Mouse (Mus musculus): ENCODE results near the gene Enox1.

Enox1 gene

GRCm38 (mm10) chr14:77387877-77388276 is 231.3 kb downstream of the Enox1 start:
- no peaks in the 10 kb centered on the region for H3K27me3 ChIP-seq (ENCODE audit: control insufficient read depth, insufficient read depth, low read length, poor library complexity, severe bottlenecking)
- no peaks in the 10 kb centered on the region for H3K36me3 ChIP-seq (ENCODE audit: control insufficient read depth, insufficient read depth, low read length, poor library complexity, severe bottlenecking)
- DNase-seq (ENCODE audit: low read depth, low spot score), result no peak

- DNase-seq (ENCODE audit: low read depth, low spot score), result no peak
- Histone ChIP-seq H3K36me3 (ENCODE audit: control insufficient read depth, insufficient read depth, low read length, poor library complexity, severe bottlenecking) (no peaks in the 10 kb centered on the region), H3K27me3 (ENCODE audit: control insufficient read depth, insufficient read depth, low read length, poor library complexity, severe bottlenecking) (no peaks in the 10 kb centered on the region)
These were observed 232.7 kb downstream of the Enox1 start for GRCm38 (mm10) chr14:77389276-77389675.

DNA sequence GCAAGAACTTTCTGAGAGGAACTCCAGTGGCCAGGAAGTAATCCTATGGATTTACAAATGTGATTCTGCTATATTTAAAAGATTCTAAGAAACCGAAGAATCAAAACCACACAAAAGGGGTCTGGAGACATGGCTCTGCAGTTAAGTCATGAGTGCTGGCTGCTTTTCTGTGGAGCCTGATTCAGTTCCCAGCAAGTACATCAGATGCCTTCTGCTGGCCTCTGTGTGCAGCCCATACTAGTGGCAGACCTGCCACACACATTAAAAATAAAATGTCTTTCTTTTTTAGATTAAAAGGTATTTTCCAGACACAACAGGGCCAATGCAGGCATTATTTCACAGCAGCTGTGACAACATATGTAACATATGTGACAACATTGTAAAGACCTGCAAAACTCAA is 235.9 kb downstream of the Enox1 start:
- no peaks in the 10 kb centered on the region for H3K27me3 ChIP-seq (ENCODE audit: control insufficient read depth, insufficient read depth, low read length, poor library complexity, severe bottlenecking)
- no peak for DNase-seq (ENCODE audit: low read depth, low spot score)
- H3K36me3 ChIP-seq (ENCODE audit: control insufficient read depth, insufficient read depth, low read length, poor library complexity, severe bottlenecking), result no peaks in the 10 kb centered on the region

DNA sequence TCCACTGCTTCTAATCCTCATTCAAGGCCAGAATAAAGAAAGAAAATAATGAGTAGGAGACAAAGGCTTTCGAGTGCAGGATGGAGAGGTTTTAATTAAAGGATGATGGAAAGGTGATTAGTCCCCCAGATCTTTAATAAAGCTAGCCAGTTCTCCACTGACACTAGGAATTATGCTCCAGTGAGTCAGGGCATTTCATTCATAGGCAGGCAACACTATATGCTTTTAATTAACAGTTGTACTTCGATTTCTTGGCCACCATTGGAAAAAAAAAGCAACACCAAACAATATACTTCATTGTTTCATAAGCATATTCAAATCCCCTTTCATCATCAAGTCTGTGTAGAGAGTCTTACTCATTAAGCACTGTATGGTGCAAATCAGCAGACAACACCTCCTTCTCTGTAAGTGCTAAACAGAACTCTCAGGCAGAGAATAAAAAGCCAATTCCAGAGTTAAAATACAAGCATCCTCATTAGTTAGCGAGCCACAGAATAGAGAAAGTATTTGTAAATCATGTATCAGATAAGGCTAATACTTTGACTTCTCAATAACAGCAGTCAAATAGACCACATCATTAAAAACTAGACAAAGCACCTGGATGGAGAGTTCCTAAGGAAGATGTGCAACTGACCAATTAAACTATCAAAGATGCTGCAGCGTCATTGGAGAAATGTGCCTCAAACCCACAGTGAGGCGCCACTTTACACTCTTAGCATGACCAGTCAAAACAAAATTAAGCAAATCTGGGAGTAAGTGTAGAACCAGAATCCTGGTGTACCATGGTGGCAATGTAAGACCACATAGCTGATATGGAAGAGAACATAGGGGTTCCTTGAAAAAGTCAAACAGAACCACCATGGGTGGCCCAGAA is 249.9 kb downstream of the Enox1 start:
- H3K27me3 ChIP-seq (ENCODE audit: control insufficient read depth, insufficient read depth, low read length, poor library complexity, severe bottlenecking), result no peaks in the 10 kb centered on the region
- no peak for DNase-seq (ENCODE audit: low read depth, low spot score)
- no peaks in the 10 kb centered on the region for H3K36me3 ChIP-seq (ENCODE audit: control insufficient read depth, insufficient read depth, low read length, poor library complexity, severe bottlenecking)

- no peak for DNase-seq (ENCODE audit: low read depth, low spot score)
- Histone ChIP-seq H3K27me3 (ENCODE audit: control insufficient read depth, insufficient read depth, low read length, poor library complexity, severe bottlenecking) (no peaks in the 10 kb centered on the region), H3K36me3 (ENCODE audit: control insufficient read depth, insufficient read depth, low read length, poor library complexity, severe bottlenecking) (no peaks in the 10 kb centered on the region)
These were observed 252.8 kb downstream of the Enox1 start for GRCm38 (mm10) chr14:77409271-77409940.

DNA sequence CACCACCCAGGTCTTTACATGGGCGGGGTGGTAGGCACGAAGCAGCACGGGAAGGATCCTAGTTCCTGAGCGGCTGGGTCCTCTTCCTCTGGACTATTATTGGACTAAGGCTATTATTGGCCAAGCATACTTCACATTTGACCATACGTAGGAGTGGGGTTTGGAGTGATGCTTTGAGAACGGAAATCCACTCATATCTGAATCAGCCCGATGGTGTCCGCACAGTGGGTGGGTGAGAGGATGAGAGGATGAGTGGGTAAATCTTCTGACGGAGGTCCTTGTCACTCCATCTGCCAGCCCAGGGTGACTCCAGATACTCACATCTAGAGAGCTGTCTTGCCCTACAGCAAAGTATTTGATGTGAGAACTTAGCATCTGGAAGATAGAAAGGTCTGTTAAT is 253.8 kb downstream of the Enox1 start:
- no peak for DNase-seq (ENCODE audit: low read depth, low spot score)
- Histone ChIP-seq H3K36me3 (ENCODE audit: control insufficient read depth, insufficient read depth, low read length, poor library complexity, severe bottlenecking) (no peaks in the 10 kb centered on the region), H3K27me3 (ENCODE audit: control insufficient read depth, insufficient read depth, low read length, poor library complexity, severe bottlenecking) (no peaks in the 10 kb centered on the region)

DNA sequence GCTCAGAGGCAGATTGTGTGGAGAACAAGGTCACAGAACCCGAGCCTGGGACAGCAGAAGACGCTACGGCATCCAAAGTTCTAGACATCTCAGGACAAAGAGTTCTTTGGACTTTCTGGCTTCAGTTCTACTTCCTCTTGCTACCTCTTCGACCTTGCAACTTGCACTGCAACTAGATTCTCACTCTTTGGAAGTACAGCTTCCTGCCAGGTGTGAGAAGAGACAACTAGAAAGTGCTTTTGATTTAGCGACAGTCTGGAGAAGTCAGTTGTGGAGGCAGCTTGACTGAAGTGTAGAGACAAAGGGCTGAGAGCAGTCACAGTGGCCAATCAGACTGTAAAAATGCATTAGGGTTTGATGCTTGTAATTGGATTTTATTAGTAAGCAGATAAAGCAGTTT is 256.5 kb downstream of the Enox1 start:
- DNase-seq (ENCODE audit: low read depth, low spot score), result no peak
- Histone ChIP-seq H3K36me3 (ENCODE audit: control insufficient read depth, insufficient read depth, low read length, poor library complexity, severe bottlenecking) (no peaks in the 10 kb centered on the region), H3K27me3 (ENCODE audit: control insufficient read depth, insufficient read depth, low read length, poor library complexity, severe bottlenecking) (no peaks in the 10 kb centered on the region)

DNA sequence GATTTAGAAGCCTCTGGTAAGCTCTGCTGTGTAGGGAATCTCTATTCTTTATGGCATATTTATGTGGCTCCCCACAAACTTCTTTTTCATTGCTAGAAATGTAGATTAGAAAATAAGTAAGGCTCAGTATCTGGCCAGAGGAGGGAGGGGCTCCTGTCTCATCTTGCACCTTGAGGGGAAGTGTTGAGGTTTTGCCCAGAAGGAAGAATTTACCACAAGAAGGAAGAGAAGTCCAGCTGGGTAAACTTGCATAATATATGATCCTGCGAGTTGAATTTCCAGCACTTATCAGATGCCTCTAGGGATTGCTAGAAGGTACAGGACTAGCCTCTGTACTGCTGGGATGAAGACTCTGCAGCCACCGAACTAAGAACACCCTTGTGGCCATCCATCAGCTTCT is 259.8 kb downstream of the Enox1 start:
- H3K36me3 ChIP-seq (ENCODE audit: control insufficient read depth, insufficient read depth, low read length, poor library complexity, severe bottlenecking), result no peaks in the 10 kb centered on the region
- no peak for DNase-seq (ENCODE audit: low read depth, low spot score)
- no peaks in the 10 kb centered on the region for H3K27me3 ChIP-seq (ENCODE audit: control insufficient read depth, insufficient read depth, low read length, poor library complexity, severe bottlenecking)

DNA sequence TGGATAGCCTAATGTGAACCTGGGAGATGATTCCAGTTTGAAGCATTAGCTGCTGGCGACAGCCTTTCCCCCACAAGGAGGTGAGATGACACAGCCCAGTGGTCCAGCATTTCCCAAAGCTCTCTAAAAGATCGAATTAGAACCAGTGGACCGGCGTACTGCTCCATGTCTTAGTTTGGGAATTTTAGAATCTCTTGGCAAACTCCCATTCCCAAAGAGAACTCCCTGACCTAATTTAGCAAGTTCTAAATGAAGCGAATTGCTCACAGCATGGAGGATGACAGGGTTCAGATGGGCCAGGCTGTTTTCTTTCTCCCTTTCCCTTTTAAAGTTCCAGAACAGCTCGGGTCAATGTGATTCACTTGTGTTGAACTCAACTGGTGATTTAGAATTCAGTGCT is 264.5 kb downstream of the Enox1 start:
- Histone ChIP-seq H3K27me3 (ENCODE audit: control insufficient read depth, insufficient read depth, low read length, poor library complexity, severe bottlenecking) (no peaks in the 10 kb centered on the region), H3K36me3 (ENCODE audit: control insufficient read depth, insufficient read depth, low read length, poor library complexity, severe bottlenecking) (no peaks in the 10 kb centered on the region)
- DNase-seq (ENCODE audit: low read depth, low spot score), result no peak

DNA sequence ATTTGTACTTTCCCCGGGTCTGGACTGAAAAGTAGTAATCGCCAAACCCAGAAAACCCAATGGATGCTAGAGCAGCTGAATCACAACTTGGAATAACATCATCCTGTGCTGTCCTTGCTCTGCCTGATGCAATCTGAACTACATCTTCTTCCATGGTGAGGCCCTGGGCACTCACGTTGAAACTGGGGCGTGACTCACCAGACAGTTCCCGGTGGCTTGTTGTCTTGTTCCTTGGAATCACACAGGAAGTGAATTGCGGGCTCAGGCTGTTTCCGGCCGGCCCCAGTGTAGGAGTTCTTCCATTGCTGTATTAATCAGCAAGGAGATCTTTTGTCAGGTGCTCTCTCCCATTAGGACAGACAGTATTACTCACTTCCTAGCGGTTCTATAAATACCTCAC is 266.6 kb downstream of the Enox1 start:
- no peaks in the 10 kb centered on the region for H3K27me3 ChIP-seq (ENCODE audit: control insufficient read depth, insufficient read depth, low read length, poor library complexity, severe bottlenecking)
- DNase-seq (ENCODE audit: low read depth, low spot score), result no peak

DNA sequence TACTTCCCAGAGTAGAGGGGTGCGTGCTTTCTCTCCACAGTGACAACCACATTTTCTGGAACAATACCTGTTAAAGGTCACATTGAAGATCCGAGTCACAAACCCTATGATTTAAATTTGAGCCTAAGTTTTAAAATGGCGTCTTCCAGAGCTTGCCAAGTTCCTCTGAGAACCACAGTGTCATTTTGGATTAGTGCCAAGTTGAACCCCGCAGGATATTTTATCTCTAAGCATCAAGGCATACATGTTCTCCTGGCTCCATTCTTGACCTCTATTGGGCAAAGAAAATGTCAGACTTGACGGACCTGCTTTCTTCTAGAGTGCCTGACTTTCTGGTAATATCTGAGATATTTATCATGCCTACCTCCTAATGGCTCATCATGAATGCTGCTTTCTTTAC is 282.9 kb downstream of the Enox1 start:
- Histone ChIP-seq H3K27me3 (ENCODE audit: control insufficient read depth, insufficient read depth, low read length, poor library complexity, severe bottlenecking) (no peaks in the 10 kb centered on the region), H3K36me3 (ENCODE audit: control insufficient read depth, insufficient read depth, low read length, poor library complexity, severe bottlenecking) (no peaks in the 10 kb centered on the region)
- DNase-seq (ENCODE audit: low read depth, low spot score), result no peak

More for the DNA sequence above, 266.6 kb downstream of the Enox1 start:
- H3K36me3 ChIP-seq (ENCODE audit: control insufficient read depth, insufficient read depth, low read length, poor library complexity, severe bottlenecking), result no peaks in the 10 kb centered on the region

- Histone ChIP-seq H3K27me3 (ENCODE audit: control insufficient read depth, insufficient read depth, low read length, poor library complexity, severe bottlenecking) (no peaks in the 10 kb centered on the region), H3K36me3 (ENCODE audit: control insufficient read depth, insufficient read depth, low read length, poor library complexity, severe bottlenecking) (no peaks in the 10 kb centered on the region)
- no peak for DNase-seq (ENCODE audit: low read depth, low spot score)
These were observed 284.2 kb downstream of the Enox1 start for GRCm38 (mm10) chr14:77440805-77441204.

DNA sequence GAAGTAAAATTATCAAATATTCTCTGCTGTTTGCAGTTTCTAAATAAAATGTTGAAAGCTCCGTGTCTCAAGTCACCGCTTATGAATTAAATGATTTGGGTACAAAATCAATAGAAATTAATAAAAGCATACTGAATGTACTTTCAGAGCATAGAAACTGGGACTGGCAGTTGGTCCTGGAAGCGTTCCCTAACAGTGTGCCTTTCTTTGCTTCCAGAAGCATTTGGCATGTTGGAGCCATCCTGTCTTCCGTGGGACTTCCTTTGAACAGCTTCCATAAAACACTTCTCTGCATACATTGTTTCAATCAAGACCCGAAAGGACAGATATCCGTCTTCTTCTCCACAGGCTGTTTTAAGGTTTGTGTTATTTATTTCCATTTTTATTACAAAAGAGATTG is 285.0 kb downstream of the Enox1 start:
- Histone ChIP-seq H3K36me3 (ENCODE audit: control insufficient read depth, insufficient read depth, low read length, poor library complexity, severe bottlenecking) (no peaks in the 10 kb centered on the region), H3K27me3 (ENCODE audit: control insufficient read depth, insufficient read depth, low read length, poor library complexity, severe bottlenecking) (no peaks in the 10 kb centered on the region)
- DNase-seq (ENCODE audit: low read depth, low spot score), result no peak

DNA sequence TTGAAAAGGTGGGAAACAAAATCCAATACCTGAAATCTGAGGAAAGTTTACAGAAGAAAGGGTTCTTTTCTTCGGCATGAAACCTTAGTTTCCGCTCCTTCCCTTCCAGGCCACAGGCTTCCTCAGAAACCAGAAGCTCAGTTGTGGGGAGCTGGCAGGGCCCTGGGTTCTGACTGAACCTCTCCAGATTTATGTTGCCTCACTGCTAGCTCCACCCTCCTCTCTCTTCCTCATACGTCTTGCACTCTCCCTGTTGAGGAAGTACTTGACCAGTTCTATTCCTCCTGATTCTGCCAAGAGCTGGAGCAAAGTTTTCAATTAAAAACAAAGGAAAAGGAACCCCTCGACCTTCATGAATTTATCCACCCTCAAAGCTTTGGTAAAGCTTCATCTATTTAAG is 291.4 kb downstream of the Enox1 start:
- no peak for DNase-seq (ENCODE audit: low read depth, low spot score)
- H3K27me3 ChIP-seq (ENCODE audit: control insufficient read depth, insufficient read depth, low read length, poor library complexity, severe bottlenecking), result no peaks in the 10 kb centered on the region
- H3K36me3 ChIP-seq (ENCODE audit: control insufficient read depth, insufficient read depth, low read length, poor library complexity, severe bottlenecking), result no peaks in the 10 kb centered on the region

DNA sequence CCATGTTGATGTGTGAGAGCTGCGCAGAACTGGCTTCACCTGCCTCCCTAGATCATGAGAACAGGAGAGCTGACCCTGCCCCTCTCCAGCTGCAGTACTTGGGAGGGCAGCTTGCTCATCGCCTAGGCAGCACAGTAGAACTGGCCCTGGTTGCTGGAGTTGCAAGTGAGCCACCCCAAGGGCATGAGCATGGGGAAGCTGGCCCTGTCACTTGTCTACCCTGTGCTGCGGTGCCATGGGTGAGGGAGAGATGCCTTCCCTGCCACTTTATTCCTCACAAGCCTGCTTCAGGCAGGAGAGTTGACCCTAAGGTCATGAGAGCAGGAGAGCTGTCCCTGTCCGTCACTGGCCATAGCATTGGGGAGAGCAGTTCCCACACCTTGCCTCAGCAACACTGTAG is 295.4 kb downstream of the Enox1 start:
- DNase-seq (ENCODE audit: low read depth, low spot score), result no peak
- Histone ChIP-seq H3K27me3 (ENCODE audit: control insufficient read depth, insufficient read depth, low read length, poor library complexity, severe bottlenecking) (no peaks in the 10 kb centered on the region), H3K36me3 (ENCODE audit: control insufficient read depth, insufficient read depth, low read length, poor library complexity, severe bottlenecking) (no peaks in the 10 kb centered on the region)

All from splenic B cell, adult 2 months (primary cell).